Mouse (Mus musculus) heart, postnatal 0 days (tissue): ENCODE measurements around the gene Fbxl3.

ENCODE experiments used
- CTCF ChIP-seq: IDR thresholded peaks from 2 replicates; pipeline ENCODE4 v1.5.1; 2016; ENCODE audit warnings: antibody characterized with exemption, control low read depth, low read depth
- EP300 ChIP-seq: IDR thresholded peaks from 2 replicates; pipeline ENCODE4 v1.6.1; 2016; ENCODE audit warnings: antibody characterized with exemption, low read depth

GRCm38 (mm10) chr14:103114994-103115670, 15.8 kb upstream of the Fbxl3 start:
- TF ChIP-seq CTCF, result no peak
- no peak for TF ChIP-seq EP300
